ENCODE assay signal across 7 mouse cellular contexts in genomic region chr7:13038621-13039169, GRCm38 (mm10). TPM values are rescaled to one million over a fixed set of nuclear protein-coding genes. Genes with fewer than 3 reads are reported as not detected.
A peak's percentile ranks its signal among the peaks of the same experiment; 100 is the strongest.
DNase-seq lines count a peak whose midpoint lies in the region; ATAC-seq and TF ChIP-seq lines count a peak whose summit lies in the region.

No protein-coding gene starts in this region.

- H3K36me3 ChIP-seq in C2C12 (ENCODE audit: control insufficient read depth, insufficient read depth) (peaks cover 16% of the 10 kb centered on the region), G1E (replicated peaks) (peaks cover 48% of the 10 kb centered on the region)
- H3K36me3 ChIP-seq in heart, embryonic 15.5 days = peaks cover 16% of the 10 kb centered on the region
- H3K36me3 ChIP-seq in limb, embryonic 11.5 days (ENCODE audit: control insufficient read depth, insufficient read depth, low read length) = peaks cover 10% of the 10 kb centered on the region
- peaks cover 12% of the 10 kb centered on the region for H3K36me3 ChIP-seq in midbrain, postnatal 0 days (ENCODE audit: insufficient read depth, low read length)

- ATAC-seq in G1E (ENCODE audit: extremely low read depth, insufficient number of reproducible peaks, low FRiP score, poor library complexity, severe bottlenecking) = 0 out of 2 replicates have a peak, but pooled peaks have one; percentile 8
- ATAC-seq in heart, embryonic 15.5 days (replicated peaks; ENCODE audit: insufficient number of reproducible peaks, insufficient read depth, low FRiP score, low read depth) = no peak
- no peak for ATAC-seq in limb, embryonic 11.5 days (ENCODE audit: insufficient number of reproducible peaks, low FRiP score, low TSS enrichment, low read depth)
- no peak for ATAC-seq in midbrain, postnatal 0 days (ENCODE audit: low FRiP score)

- peak overlapping the region; percentile 98 for H3ac ChIP-seq in C2C12 (ENCODE audit: control insufficient read depth, insufficient read length, low read depth)

- H3K4me3 ChIP-seq in C2C12 (ENCODE audit: insufficient read depth, poor library complexity, severe bottlenecking) = peak overlapping the region; percentile 74
- H3K4me3 ChIP-seq in G1E (ENCODE audit: low read depth, low read length) = peak overlapping the region; percentile 85
- peak overlapping the region; percentile 90 for H3K4me3 ChIP-seq in heart, embryonic 15.5 days
- H3K4me3 ChIP-seq in limb, embryonic 11.5 days (ENCODE audit: low read depth, low read length) = peak overlapping the region; percentile 74
- peak overlapping the region; percentile 87 for H3K4me3 ChIP-seq in midbrain, postnatal 0 days (ENCODE audit: low read depth, low read length)

- peak; percentile 13 for DNase-seq in G1E (ENCODE audit: low spot score)
- DNase-seq in limb, embryonic 11.5 days (ENCODE audit: low spot score) = no peak
- peak; percentile 36 for DNase-seq in midbrain, postnatal 0 days (ENCODE audit: low spot score)
- DNase-seq in right cerebral cortex, postnatal 10 days (ENCODE audit: low spot score in 2 of 2) = no peak
- no peak for DNase-seq in thymus, postnatal 0 days (ENCODE audit: low spot score)

- peaks cover 10% of the 10 kb centered on the region for H3K9me3 ChIP-seq in G1E (replicated peaks)
- no peaks in the 10 kb centered on the region for H3K9me3 ChIP-seq in heart, embryonic 15.5 days (replicated peaks)
- peaks cover 10% of the 10 kb centered on the region; the same call in 1 of the 2 replicates for H3K9me3 ChIP-seq in limb, embryonic 11.5 days (ENCODE audit: control insufficient read depth, low read length)
- H3K9me3 ChIP-seq in midbrain, postnatal 0 days (ENCODE audit: low read length) = no peaks in the 10 kb centered on the region

- H3K79me3 ChIP-seq in C2C12 (ENCODE audit: low read depth) = peaks cover 18% of the 10 kb centered on the region

- peak overlapping the region; percentile 99 for H3K27ac ChIP-seq in heart, embryonic 15.5 days
- H3K27ac ChIP-seq in limb, embryonic 11.5 days (replicated peaks; ENCODE audit: low read depth, low read length) = peak overlapping the region; percentile 93
- H3K27ac ChIP-seq in midbrain, postnatal 0 days (ENCODE audit: low read depth, low read length) = peak overlapping the region; percentile 98

- H3K79me2 ChIP-seq in C2C12 (ENCODE audit: control insufficient read depth, insufficient read depth) = peaks cover 32% of the 10 kb centered on the region

- H3K4me1 ChIP-seq in G1E (ENCODE audit: insufficient read depth, low read depth, low read length) = peaks cover 57% of the 10 kb centered on the region
- H3K4me1 ChIP-seq in heart, embryonic 15.5 days (replicated peaks) = peaks cover 37% of the 10 kb centered on the region
- peaks cover 12% of the 10 kb centered on the region for H3K4me1 ChIP-seq in limb, embryonic 11.5 days (ENCODE audit: control insufficient read depth, insufficient read depth, low read length)
- H3K4me1 ChIP-seq in midbrain, postnatal 0 days (ENCODE audit: insufficient read depth, low read length) = peaks cover 11% of the 10 kb centered on the region

- peak overlapping the region; percentile 99 for H3K9ac ChIP-seq in heart, embryonic 15.5 days
- H3K9ac ChIP-seq in limb, embryonic 11.5 days (ENCODE audit: low read length) = peak overlapping the region; percentile 80
- peak overlapping the region; percentile 98 for H3K9ac ChIP-seq in midbrain, postnatal 0 days (replicated peaks; ENCODE audit: low read length, poor library complexity, severe bottlenecking)

- H3K27me3 ChIP-seq in C2C12 (ENCODE audit: control insufficient read depth, insufficient read depth, insufficient read length) (no peaks in the 10 kb centered on the region), G1E (ENCODE audit: insufficient read depth, low read length) (peaks cover 7% of the 10 kb centered on the region; the same call in 1 of the 2 replicates)
- H3K27me3 ChIP-seq in heart, embryonic 15.5 days = peaks cover 24% of the 10 kb centered on the region
- peaks cover 20% of the 10 kb centered on the region for H3K27me3 ChIP-seq in limb, embryonic 11.5 days (ENCODE audit: control insufficient read depth, insufficient read depth, low read length)
- peaks cover 10% of the 10 kb centered on the region; the same call in 1 of the 2 replicates for H3K27me3 ChIP-seq in midbrain, postnatal 0 days (ENCODE audit: insufficient read depth, low read length)

- TF ChIP-seq CTCF in C2C12 (IDR thresholded peaks at IDR 0.05; ENCODE audit: control insufficient read depth, insufficient read depth, insufficient read length) = no peak
- no peak for TF ChIP-seq CTCF in G1E (IDR thresholded peaks at IDR 0.05; ENCODE audit: low read depth, low read length)
- no peak for TF ChIP-seq CTCF in midbrain, postnatal 0 days (IDR thresholded peaks at IDR 0.05)

- 11% methylated on average over 15 of the region's 15 CpGs for WGBS in heart, embryonic 15.5 days
- WGBS in limb, embryonic 11.5 days = 28% methylated on average over 15 of the region's 15 CpGs
- WGBS in midbrain, postnatal 0 days = 18% methylated on average over 15 of the region's 15 CpGs

- H3K4me2 ChIP-seq in heart, embryonic 15.5 days = peak overlapping the region; percentile 76
- H3K4me2 ChIP-seq in limb, embryonic 11.5 days (ENCODE audit: low read depth, severe bottlenecking) = peak overlapping the region; percentile 79
- peak overlapping the region; percentile 87 for H3K4me2 ChIP-seq in midbrain, postnatal 0 days (ENCODE audit: low read depth, low read length, poor library complexity, severe bottlenecking)

TF ChIP-seq in C2C12, 6 proteins besides CTCF, POLR2A, EP300 and RAD21:
- TF ChIP-seq MYOG (IDR thresholded peaks at IDR 0.05; ENCODE audit: control insufficient read depth, extremely low read depth, insufficient read length) (no peak), CEBPB (IDR thresholded peaks at IDR 0.05; ENCODE audit: low read depth) (peak; percentile 56)

RNA-seq across cellular contexts. Expression of gene Ube2m, which starts 0.6 kb away (rescaled TPM):
- polyA plus RNA-seq in C2C12 (2012; fragmentation: generic; extraction: Trizol) (239 TPM), G1E (2012) (150 and 170 TPM in 2 replicates)
- total RNA-seq in G1E (2014; fragmentation: Nextera tagmentation) (250 and 290 TPM in 2 replicates), G1E (2017) (151 and 162 TPM in 2 replicates)
- 107 and 130 TPM in 2 replicates for polyA plus RNA-seq in heart, embryonic 15.5 days (2015; fragmentation: Nextera tagmentation; extraction: Ambion mirVana)
- polyA plus RNA-seq in limb, embryonic 11.5 days (2014; fragmentation: Nextera tagmentation; extraction: Ambion mirVana) = 199 TPM in 2 replicates
- 359 and 383 TPM in 2 replicates for total RNA-seq in midbrain, postnatal 0 days (2014; rRNA removed)
- polyA plus RNA-seq in midbrain, postnatal 0 days (2015; fragmentation: Nextera tagmentation; extraction: Ambion mirVana) = 146 and 147 TPM in 2 replicates
- polyA plus RNA-seq in thymus, postnatal 0 days (2015; fragmentation: Nextera tagmentation; extraction: Ambion mirVana) = 90.8 and 91.5 TPM in 2 replicates

RNA-seq across cellular contexts. Expression of gene Chmp2a, which starts 4.1 kb away (rescaled TPM):
- polyA plus RNA-seq in C2C12 (2012; fragmentation: generic; extraction: Trizol) (128 TPM), G1E (2012) (141 and 289 TPM in 2 replicates)
- total RNA-seq in G1E (2014; fragmentation: Nextera tagmentation) (148 and 163 TPM in 2 replicates), G1E (2017) (178 and 188 TPM in 2 replicates)
- 129 and 133 TPM in 2 replicates for polyA plus RNA-seq in heart, embryonic 15.5 days (2015; fragmentation: Nextera tagmentation; extraction: Ambion mirVana)
- 84.2 and 93.8 TPM in 2 replicates for polyA plus RNA-seq in limb, embryonic 11.5 days (2014; fragmentation: Nextera tagmentation; extraction: Ambion mirVana)
- total RNA-seq in midbrain, postnatal 0 days (2014; rRNA removed) = 67.6 and 114 TPM in 2 replicates
- polyA plus RNA-seq in midbrain, postnatal 0 days (2015; fragmentation: Nextera tagmentation; extraction: Ambion mirVana) = 198 and 205 TPM in 2 replicates
- polyA plus RNA-seq in thymus, postnatal 0 days (2015; fragmentation: Nextera tagmentation; extraction: Ambion mirVana) = 226 and 230 TPM in 2 replicates

RNA-seq across cellular contexts. Expression of gene Mzf1, which starts 15.9 kb away (rescaled TPM):
- 0.59 TPM for polyA plus RNA-seq in C2C12 (2012; fragmentation: generic; extraction: Trizol)
- not detected in 2 replicates for total RNA-seq in G1E (2014; fragmentation: Nextera tagmentation)
- 0.17 and 0.22 TPM in 2 replicates for total RNA-seq in G1E (2017)
- 0.07 and 0.11 TPM in 2 replicates for polyA plus RNA-seq in G1E (2012)
- polyA plus RNA-seq in heart, embryonic 15.5 days (2015; fragmentation: Nextera tagmentation; extraction: Ambion mirVana) = 1.5 and 2.1 TPM in 2 replicates
- polyA plus RNA-seq in limb, embryonic 11.5 days (2014; fragmentation: Nextera tagmentation; extraction: Ambion mirVana) = 2.3 TPM in 2 replicates
- 13.2 and 14.4 TPM in 2 replicates for total RNA-seq in midbrain, postnatal 0 days (2014; rRNA removed)
- 12.2 TPM in 2 replicates for polyA plus RNA-seq in midbrain, postnatal 0 days (2015; fragmentation: Nextera tagmentation; extraction: Ambion mirVana)
- 1.1 and 1.6 TPM in 2 replicates for polyA plus RNA-seq in thymus, postnatal 0 days (2015; fragmentation: Nextera tagmentation; extraction: Ambion mirVana)

RNA-seq across cellular contexts. Expression of gene Zbtb45, which starts 28.9 kb away (rescaled TPM):
- polyA plus RNA-seq in C2C12 (2012; fragmentation: generic; extraction: Trizol) (19.4 TPM), G1E (2012) (99.1 and 126 TPM in 2 replicates)
- total RNA-seq in G1E (2014; fragmentation: Nextera tagmentation) (9.6 and 12.6 TPM in 2 replicates), G1E (2017) (8.7 and 9.0 TPM in 2 replicates)
- polyA plus RNA-seq in heart, embryonic 15.5 days (2015; fragmentation: Nextera tagmentation; extraction: Ambion mirVana) = 12.2 and 18.0 TPM in 2 replicates
- polyA plus RNA-seq in limb, embryonic 11.5 days (2014; fragmentation: Nextera tagmentation; extraction: Ambion mirVana) = 30.6 and 31.5 TPM in 2 replicates
- total RNA-seq in midbrain, postnatal 0 days (2014; rRNA removed) = 37.5 and 70.8 TPM in 2 replicates
- 29.0 and 31.8 TPM in 2 replicates for polyA plus RNA-seq in midbrain, postnatal 0 days (2015; fragmentation: Nextera tagmentation; extraction: Ambion mirVana)
- 27.8 and 30.8 TPM in 2 replicates for polyA plus RNA-seq in thymus, postnatal 0 days (2015; fragmentation: Nextera tagmentation; extraction: Ambion mirVana)

RNA-seq across cellular contexts. Expression of gene Trim28, which starts 39.8 kb away (rescaled TPM):
- polyA plus RNA-seq in C2C12 (2012; fragmentation: generic; extraction: Trizol) = 606 TPM
- 324 and 384 TPM in 2 replicates for total RNA-seq in G1E (2014; fragmentation: Nextera tagmentation)
- total RNA-seq in G1E (2017) = 506 and 524 TPM in 2 replicates
- 193 and 221 TPM in 2 replicates for polyA plus RNA-seq in G1E (2012)
- polyA plus RNA-seq in heart, embryonic 15.5 days (2015; fragmentation: Nextera tagmentation; extraction: Ambion mirVana) = 116 and 173 TPM in 2 replicates
- polyA plus RNA-seq in limb, embryonic 11.5 days (2014; fragmentation: Nextera tagmentation; extraction: Ambion mirVana) = 610 and 647 TPM in 2 replicates
- 467 and 650 TPM in 2 replicates for total RNA-seq in midbrain, postnatal 0 days (2014; rRNA removed)
- polyA plus RNA-seq in midbrain, postnatal 0 days (2015; fragmentation: Nextera tagmentation; extraction: Ambion mirVana) = 187 and 190 TPM in 2 replicates
- polyA plus RNA-seq in thymus, postnatal 0 days (2015; fragmentation: Nextera tagmentation; extraction: Ambion mirVana) = 236 and 274 TPM in 2 replicates

Comparison
In these comparisons a context has a peak if more than half of its experiments do, and no peak if none do; other contexts are left out.
1. DNase-seq: peak in G1E (single experiment) and midbrain, postnatal 0 days (single experiment); none in limb, embryonic 11.5 days (single experiment), right cerebral cortex, postnatal 10 days (0 of 2) and thymus, postnatal 0 days (single experiment).
2. Peak in every context shown above with its lines, with median percentiles within 50 percentile points of each other: H3K4me3 ChIP-seq, H3K27ac ChIP-seq, H3K4me2 ChIP-seq and H3K9ac ChIP-seq.